Mouse (Mus musculus) B cell, adult 2 months (primary cell): ENCODE measurements around the gene Hist1h2aa.

Source experiments
- DNase-seq, 2 experiments: peaks; one replicate each; pipeline ENCODE4 v3.0.0; 2022

Hist1h2aa gene

GRCm38 (mm10) chr13:23934211-23934520 lies at the start of gene Hist1h2aa:
Gene Hist1h2aa (plus strand): TSS chr13:23934462.
- no peak for DNase-seq

GRCm38 (mm10) chr13:23885540-23885939 lies 48.7 kb upstream of the Hist1h2aa start:
- DNase-seq, result peak; percentile 56 to 67

DNA sequence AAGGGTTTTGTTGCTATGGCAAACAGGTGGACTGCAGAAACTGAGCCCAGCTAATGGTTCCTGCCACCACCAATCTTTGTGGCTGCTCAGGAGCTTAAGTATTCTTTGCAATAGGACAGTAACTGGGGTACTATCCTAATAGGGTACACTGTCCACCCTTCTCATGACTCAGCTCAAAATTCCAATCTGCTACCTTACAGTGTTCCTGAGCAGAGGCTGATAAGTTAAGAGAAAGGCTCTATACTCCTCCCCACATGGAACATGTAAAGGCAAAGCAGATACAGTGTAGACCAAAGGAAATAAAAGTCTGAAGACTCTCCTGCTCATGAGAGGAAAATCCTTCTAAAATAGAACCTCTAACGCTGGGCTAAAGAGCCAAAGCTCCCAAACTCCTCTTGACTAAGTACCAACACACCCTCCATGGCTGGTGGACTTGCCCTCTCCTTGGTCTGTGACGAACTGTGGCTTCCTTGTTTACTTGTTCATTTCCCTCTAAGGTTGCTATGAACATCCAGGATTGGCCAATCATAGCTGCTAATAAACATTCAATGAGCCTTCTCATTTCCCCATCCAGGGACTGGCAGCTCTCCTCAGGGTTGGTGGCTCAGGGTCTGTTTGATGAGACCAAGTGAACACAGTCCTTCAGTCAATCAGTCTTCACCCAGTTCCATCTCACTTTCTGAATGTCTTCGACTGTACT lies 47.1 kb upstream of the Hist1h2aa start:
- no peak for DNase-seq

GRCm38 (mm10) chr13:23889011-23889605 lies 45.2 kb upstream of the Hist1h2aa start:
- DNase-seq, result no peak

GRCm38 (mm10) chr13:23892592-23893268 lies 41.5 kb upstream of the Hist1h2aa start:
- DNase-seq, result no peak

- DNase-seq, result no peak
Measured at GRCm38 (mm10) chr13:23893269-23893593, 41.0 kb upstream of the Hist1h2aa start.

- peak in 1 of 2 experiments; percentile 29 for DNase-seq
Measured at GRCm38 (mm10) chr13:23898242-23898641, 36.0 kb upstream of the Hist1h2aa start.

DNA sequence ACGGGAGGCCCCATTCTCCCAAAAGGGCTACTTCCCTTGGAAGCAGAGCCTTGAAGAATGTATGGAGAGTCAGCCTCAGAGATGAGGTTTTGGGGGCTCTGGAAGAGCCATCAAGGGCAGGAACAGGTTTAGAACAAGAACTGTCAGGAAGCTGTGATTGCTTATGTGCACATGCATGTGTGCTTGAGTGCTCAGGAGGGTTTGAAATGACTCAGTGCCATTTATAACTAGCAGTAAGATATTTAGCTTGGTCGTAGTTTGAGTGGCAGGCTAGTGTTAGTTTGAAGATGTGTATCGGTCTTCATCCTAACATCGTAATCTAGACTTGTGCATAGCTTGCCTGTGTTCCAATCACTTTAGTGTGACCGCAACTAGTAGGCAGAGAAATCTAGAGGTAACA lies 27.4 kb upstream of the Hist1h2aa start:
- DNase-seq, result no peak

DNA sequence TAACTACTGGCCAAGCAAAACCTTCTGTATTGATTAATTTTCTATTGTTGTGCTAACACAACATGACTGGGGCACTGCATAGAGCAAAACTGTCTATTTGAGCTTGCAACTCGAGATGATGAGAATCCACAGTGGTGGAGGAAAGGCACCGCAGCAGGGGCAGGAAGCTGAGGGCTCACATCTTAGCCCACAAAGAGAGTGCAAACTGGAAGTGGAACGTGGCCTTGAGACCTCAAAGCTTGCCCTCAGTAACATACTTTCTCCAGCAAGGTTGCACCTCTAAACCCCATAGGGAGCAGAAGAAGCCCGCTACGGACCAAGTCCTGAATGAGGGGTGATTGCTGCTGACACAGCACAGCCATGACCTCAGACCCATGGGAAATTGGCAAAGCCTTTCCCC lies 24.1 kb upstream of the Hist1h2aa start:
- DNase-seq, result no peak

GRCm38 (mm10) chr13:23911335-23911734 lies 22.9 kb upstream of the Hist1h2aa start:
- DNase-seq, result peak; percentile 53 to 58

DNA sequence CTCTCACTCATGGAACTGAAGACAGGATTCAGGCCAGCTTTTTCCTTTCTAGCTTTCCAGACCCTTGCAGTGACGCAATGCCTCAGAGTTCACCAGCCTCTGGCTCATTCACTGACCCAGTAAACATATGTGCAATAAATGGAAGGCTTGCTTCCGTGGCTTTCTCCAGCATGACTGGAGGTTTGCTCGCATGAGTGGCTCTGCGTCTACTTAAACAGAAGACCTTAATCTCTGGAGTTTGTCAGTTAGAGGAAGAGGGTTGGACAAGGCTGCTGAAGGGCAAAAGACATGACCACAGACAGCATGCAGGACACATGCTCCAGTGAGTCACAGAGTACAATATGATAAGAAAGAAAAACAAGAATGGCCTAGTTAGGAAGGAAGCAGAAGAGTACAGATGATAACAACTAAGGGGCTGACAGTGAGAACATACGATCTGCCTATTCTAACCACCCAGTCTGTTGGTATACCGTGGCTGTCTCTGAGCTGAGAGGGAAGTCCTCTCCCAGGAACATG lies 20.4 kb upstream of the Hist1h2aa start:
- DNase-seq, result peak; percentile 53 to 55

DNA sequence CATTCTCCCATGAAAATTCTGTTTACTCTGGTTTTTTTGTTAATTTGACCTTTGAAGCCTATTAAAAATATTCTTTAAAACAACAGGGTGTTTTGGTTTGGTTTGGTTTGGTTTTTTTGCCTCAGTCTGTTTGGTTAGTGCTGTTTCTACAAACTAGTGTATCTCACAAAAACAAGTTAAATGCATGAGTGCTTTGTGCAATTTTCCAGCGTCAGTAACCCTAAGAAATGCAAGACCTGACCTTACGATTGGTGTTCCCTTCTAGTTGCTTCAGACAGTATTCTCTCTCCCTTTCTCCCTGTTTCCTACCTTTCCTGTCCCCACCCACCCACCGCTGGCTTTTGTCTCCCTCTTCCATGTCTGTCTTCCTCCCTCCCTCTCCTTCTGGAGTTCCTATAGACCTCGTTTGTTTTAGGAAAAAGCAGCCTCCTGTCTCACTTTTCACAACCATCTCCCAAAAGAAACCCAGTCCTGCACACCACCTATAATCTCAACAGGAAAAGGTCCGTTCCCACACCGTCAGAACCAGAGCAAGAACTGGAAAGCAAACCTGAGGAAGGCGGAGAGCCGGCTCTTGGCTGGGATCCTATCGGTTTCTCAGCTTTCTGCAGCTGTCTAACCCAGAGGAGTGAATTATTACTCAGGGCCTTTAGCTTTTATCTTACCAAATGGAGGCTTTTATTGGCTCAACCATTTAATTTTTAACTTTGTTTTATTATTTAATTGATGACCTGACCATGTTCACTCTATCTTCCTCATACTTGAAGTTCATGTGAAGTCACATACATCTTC lies 19.7 kb upstream of the Hist1h2aa start, which contains the start of gene Slc17a4:
Gene Slc17a4 (minus strand): TSS at position 634 of the 792 bp plus-strand sequence.
- DNase-seq, result peak in 1 of 2 experiments; percentile 22

DNA sequence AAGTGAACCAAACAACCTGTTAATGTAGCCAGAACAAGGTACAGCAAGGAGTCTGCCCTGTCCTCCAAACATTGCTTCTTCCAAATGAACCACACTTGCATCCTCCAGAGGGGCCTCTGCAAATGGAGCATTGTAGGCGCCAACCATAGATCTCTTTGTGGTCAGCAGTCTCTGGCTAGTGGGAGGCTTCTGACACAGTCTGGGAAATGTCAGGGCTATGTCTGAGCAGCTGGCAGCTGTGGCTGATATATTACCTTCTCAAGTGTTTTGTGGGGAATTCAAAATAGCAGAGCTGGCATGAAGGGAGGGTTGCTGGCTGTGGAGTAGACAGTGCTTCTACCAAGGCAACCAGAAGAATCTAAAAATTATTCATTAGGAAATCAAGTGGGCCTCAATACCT lies 18.1 kb upstream of the Hist1h2aa start:
- DNase-seq, result no peak

- DNase-seq, result no peak
Measured at GRCm38 (mm10) chr13:23917674-23918073, 16.6 kb upstream of the Hist1h2aa start.

GRCm38 (mm10) chr13:23925792-23926191 lies 8.5 kb upstream of the Hist1h2aa start:
- DNase-seq, result no peak

- no peak for DNase-seq
Measured at GRCm38 (mm10) chr13:23928637-23929036, 5.6 kb upstream of the Hist1h2aa start.

GRCm38 (mm10) chr13:23930461-23930860 lies 3.8 kb upstream of the Hist1h2aa start:
- DNase-seq, result no peak

- DNase-seq, result no peak
Measured at GRCm38 (mm10) chr13:23930904-23931303, 3.4 kb upstream of the Hist1h2aa start.

DNA sequence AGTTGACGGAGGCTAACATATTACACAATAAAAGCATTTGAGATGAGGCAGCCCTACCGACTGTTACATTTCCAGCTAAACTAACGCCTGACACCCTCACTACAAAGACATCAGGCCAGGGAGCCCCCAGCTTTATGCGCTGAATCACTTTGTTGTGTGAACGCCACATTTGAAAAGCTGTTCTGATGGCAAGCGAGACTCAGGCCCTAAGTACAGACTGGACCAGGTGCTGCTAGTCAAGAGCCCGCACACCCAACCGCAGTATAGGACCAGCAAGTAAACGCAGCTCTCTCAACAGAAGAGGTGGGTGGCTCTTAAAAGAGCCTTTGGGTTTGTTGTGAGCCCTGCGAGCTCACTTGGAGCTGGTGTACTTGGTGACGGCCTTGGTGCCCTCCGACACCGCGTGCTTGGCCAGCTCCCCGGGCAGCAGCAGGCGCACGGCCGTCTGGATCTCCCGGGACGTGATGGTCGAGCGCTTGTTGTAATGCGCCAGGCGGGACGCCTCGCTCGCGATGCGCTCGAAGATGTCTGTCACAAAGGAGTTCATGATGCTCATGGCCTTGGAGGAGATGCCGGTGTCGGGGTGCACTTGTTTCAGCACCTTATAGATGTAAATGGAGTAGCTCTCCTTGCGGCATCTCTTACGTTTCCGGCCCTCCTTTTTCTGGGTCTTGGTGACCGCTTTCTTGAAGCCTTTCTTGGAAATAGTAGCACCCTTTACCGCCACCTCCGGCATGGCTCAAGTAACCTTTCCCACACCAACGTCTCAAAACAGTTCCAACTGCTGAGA lies 646 bp upstream of the Hist1h2aa start, which contains the start of gene Hist1h2ba:
Gene Hist1h2ba (minus strand): TSS at position 736 of the 790 bp plus-strand sequence.
- DNase-seq, result no peak

DNA sequence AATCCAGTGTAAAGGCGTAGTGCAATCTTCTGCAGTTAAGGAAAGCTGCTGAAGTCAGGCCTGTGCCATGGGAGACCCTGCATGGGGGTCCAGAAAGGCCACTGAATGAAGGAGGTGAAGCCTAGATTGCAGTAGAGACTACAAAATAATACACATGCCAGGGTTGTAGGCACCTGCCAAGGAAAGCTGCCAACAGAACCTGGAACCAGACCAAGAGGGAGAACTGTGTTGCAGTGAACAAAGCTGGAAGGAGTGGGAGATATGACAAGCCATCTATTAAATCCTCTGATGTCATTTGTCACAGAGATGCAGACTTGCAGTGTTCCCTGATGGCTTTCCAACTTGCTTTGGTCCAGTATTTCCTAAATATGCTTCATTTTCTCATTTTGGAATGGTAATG lies 4.4 kb downstream of the Hist1h2aa start:
- DNase-seq, result no peak

DNA sequence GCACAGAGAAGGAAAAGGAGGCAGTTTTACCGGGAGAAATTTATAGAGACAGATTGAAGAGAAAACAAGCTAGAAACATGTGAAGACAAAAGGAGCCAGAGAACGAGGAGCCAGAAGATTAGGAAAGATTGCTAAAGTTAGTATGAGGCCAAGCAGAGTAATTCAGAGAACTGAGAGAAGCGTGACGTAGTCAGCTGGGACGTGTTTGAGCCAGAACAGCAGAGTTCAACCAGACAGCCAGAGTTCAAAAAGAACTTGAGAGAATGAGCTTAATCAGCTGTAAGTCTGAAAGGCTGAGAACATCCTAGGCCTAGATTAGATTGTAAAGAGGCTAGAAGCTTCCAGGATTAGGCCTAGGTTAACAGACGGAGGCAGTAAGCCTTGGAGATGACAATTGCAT lies 6.0 kb downstream of the Hist1h2aa start:
- no peak for DNase-seq

DNA sequence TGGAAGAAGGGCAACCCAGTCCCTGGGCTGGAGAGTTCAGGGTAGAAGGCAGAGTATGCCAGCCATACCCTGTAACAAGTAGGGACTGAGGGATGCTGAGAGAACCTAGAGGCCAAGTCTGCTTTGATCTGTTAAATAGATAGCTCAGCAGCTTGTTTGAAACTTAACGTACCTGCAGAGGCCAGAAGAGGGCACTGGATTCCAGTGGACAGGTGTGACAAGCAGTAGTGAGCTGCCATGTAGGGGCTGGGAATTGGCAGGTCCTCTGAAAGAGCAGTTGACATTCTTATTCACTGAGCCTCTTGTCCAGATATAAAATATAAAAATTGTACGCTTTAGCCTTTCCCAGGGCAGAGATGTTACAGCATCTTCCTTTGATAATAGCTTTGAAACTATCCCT lies 8.6 kb downstream of the Hist1h2aa start:
- peak; percentile 6 to 7 for DNase-seq
